Mouse (Mus musculus): ENCODE measurements around the gene Cwc25. TPM values are rescaled to one million over a fixed set of nuclear protein-coding genes. Genes with fewer than 3 reads are reported as not detected.

The Cwc25 gene
- polyA plus RNA-seq, 1 experiment, result 10.4 TPM

GRCm38 (mm10) chr11:97775808-97776496 is 9.6 kb upstream of the Cwc25 start, which contains the start of gene 1700001P01Rik:
Gene 1700001P01Rik (minus strand): TSS chr11:97775918.
- no peak for TF ChIP-seq POLR2A (IDR thresholded peaks at IDR 0.05; ENCODE audit: borderline replicate concordance, control insufficient read depth, low read depth, low read length)
- no peak for TF ChIP-seq CTCF (IDR thresholded peaks at IDR 0.05; ENCODE audit: control insufficient read depth, insufficient read depth, low read length)
- H3K4me3 ChIP-seq (replicated peaks; ENCODE audit: control insufficient read depth, low read depth, low read length), result no peak within 1 kb of the TSS
- 74% methylated on average over 17 of the region's 17 CpGs for WGBS
- no peak within 1 kb of the TSS for H3K27ac ChIP-seq (ENCODE audit: control insufficient read depth, insufficient read depth, low read depth, low read length, poor library complexity)
- H3K4me1 ChIP-seq (ENCODE audit: control insufficient read depth, insufficient read depth, low read length), result no peaks in the 10 kb centered on the region

- TF ChIP-seq POLR2A (IDR thresholded peaks at IDR 0.05; ENCODE audit: borderline replicate concordance, control insufficient read depth, low read depth, low read length) (no peak), CTCF (IDR thresholded peaks at IDR 0.05; ENCODE audit: control insufficient read depth, insufficient read depth, low read length) (no peak)
- Histone ChIP-seq H3K4me1 (ENCODE audit: control insufficient read depth, insufficient read depth, low read length) (no peaks in the 10 kb centered on the region), H3K4me3 (replicated peaks; ENCODE audit: control insufficient read depth, low read depth, low read length) (no peak overlapping the region), H3K27ac (ENCODE audit: control insufficient read depth, insufficient read depth, low read depth, low read length, poor library complexity) (no peak overlapping the region)
- 84% methylated on average over 13 of the region's 13 CpGs for WGBS
These were observed 8.8 kb upstream of the Cwc25 start for GRCm38 (mm10) chr11:97775186-97775585.

- Histone ChIP-seq H3K4me1 (ENCODE audit: control insufficient read depth, insufficient read depth, low read length) (no peaks in the 10 kb centered on the region), H3K27ac (ENCODE audit: control insufficient read depth, insufficient read depth, low read depth, low read length, poor library complexity) (no peak overlapping the region), H3K4me3 (replicated peaks; ENCODE audit: control insufficient read depth, low read depth, low read length) (no peak overlapping the region)
- 48% methylated on average over 14 of the region's 14 CpGs for WGBS
- TF ChIP-seq CTCF (IDR thresholded peaks at IDR 0.05; ENCODE audit: control insufficient read depth, insufficient read depth, low read length), result no peak
- no peak for TF ChIP-seq POLR2A (IDR thresholded peaks at IDR 0.05; ENCODE audit: borderline replicate concordance, control insufficient read depth, low read depth, low read length)
These were observed 5.1 kb upstream of the Cwc25 start for GRCm38 (mm10) chr11:97771410-97771809.

GRCm38 (mm10) chr11:97769704-97770103 is 3.3 kb upstream of the Cwc25 start:
- TF ChIP-seq CTCF (IDR thresholded peaks at IDR 0.05; ENCODE audit: control insufficient read depth, insufficient read depth, low read length) (no peak), POLR2A (IDR thresholded peaks at IDR 0.05; ENCODE audit: borderline replicate concordance, control insufficient read depth, low read depth, low read length) (no peak)
- no peak overlapping the region for H3K4me3 ChIP-seq (replicated peaks; ENCODE audit: control insufficient read depth, low read depth, low read length)
- no peak overlapping the region for H3K27ac ChIP-seq (ENCODE audit: control insufficient read depth, insufficient read depth, low read depth, low read length, poor library complexity)
- H3K4me1 ChIP-seq (ENCODE audit: control insufficient read depth, insufficient read depth, low read length), result peaks cover 3% of the 10 kb centered on the region; the same call in 1 of the 2 replicates
- 38% methylated on average over 2 of the region's 2 CpGs for WGBS

GRCm38 (mm10) chr11:97761638-97762037 is 4.7 kb downstream of the Cwc25 start:
- H3K4me1 ChIP-seq (ENCODE audit: control insufficient read depth, insufficient read depth, low read length), result peaks cover 3% of the 10 kb centered on the region; the same call in 1 of the 2 replicates
- H3K4me3 ChIP-seq (replicated peaks; ENCODE audit: control insufficient read depth, low read depth, low read length), result no peak overlapping the region
- TF ChIP-seq POLR2A (IDR thresholded peaks at IDR 0.05; ENCODE audit: borderline replicate concordance, control insufficient read depth, low read depth, low read length) (no peak), CTCF (IDR thresholded peaks at IDR 0.05; ENCODE audit: control insufficient read depth, insufficient read depth, low read length) (no peak)
- H3K27ac ChIP-seq (ENCODE audit: control insufficient read depth, insufficient read depth, low read depth, low read length, poor library complexity), result no peak overlapping the region

- TF ChIP-seq POLR2A (IDR thresholded peaks at IDR 0.05; ENCODE audit: borderline replicate concordance, control insufficient read depth, low read depth, low read length) (no peak), CTCF (IDR thresholded peaks at IDR 0.05; ENCODE audit: control insufficient read depth, insufficient read depth, low read length) (no peak)
- Histone ChIP-seq H3K4me3 (replicated peaks; ENCODE audit: control insufficient read depth, low read depth, low read length) (no peak overlapping the region), H3K4me1 (ENCODE audit: control insufficient read depth, insufficient read depth, low read length) (peaks cover 2% of the 10 kb centered on the region), H3K27ac (ENCODE audit: control insufficient read depth, insufficient read depth, low read depth, low read length, poor library complexity) (no peak overlapping the region)
- 88% methylated on average over 6 of the region's 6 CpGs for WGBS
These were observed 7.4 kb downstream of the Cwc25 start for GRCm38 (mm10) chr11:97758942-97759341.

- Histone ChIP-seq H3K4me1 (ENCODE audit: control insufficient read depth, insufficient read depth, low read length) (peaks cover 2% of the 10 kb centered on the region), H3K27ac (ENCODE audit: control insufficient read depth, insufficient read depth, low read depth, low read length, poor library complexity) (no peak overlapping the region), H3K4me3 (replicated peaks; ENCODE audit: control insufficient read depth, low read depth, low read length) (no peak overlapping the region)
- 77% methylated on average over 1 of the region's 1 CpGs for WGBS
- TF ChIP-seq POLR2A (IDR thresholded peaks at IDR 0.05; ENCODE audit: borderline replicate concordance, control insufficient read depth, low read depth, low read length) (no peak), CTCF (IDR thresholded peaks at IDR 0.05; ENCODE audit: control insufficient read depth, insufficient read depth, low read length) (no peak)
These were observed 8.2 kb downstream of the Cwc25 start for GRCm38 (mm10) chr11:97758125-97758524.

- peaks cover 2% of the 10 kb centered on the region for H3K4me1 ChIP-seq (ENCODE audit: control insufficient read depth, insufficient read depth, low read length)
- WGBS, result 88% methylated on average over 8 of the region's 8 CpGs
- H3K27ac ChIP-seq (ENCODE audit: control insufficient read depth, insufficient read depth, low read depth, low read length, poor library complexity), result no peak overlapping the region
- TF ChIP-seq CTCF (IDR thresholded peaks at IDR 0.05; ENCODE audit: control insufficient read depth, insufficient read depth, low read length) (no peak), POLR2A (IDR thresholded peaks at IDR 0.05; ENCODE audit: borderline replicate concordance, control insufficient read depth, low read depth, low read length) (no peak)
- no peak overlapping the region for H3K4me3 ChIP-seq (replicated peaks; ENCODE audit: control insufficient read depth, low read depth, low read length)
These were observed 13.1 kb downstream of the Cwc25 start for GRCm38 (mm10) chr11:97753277-97753676.
